Mouse (Mus musculus) thymus, adult 18-20 months (tissue): Measurements from ENCODE around the gene Slc17a1.

Experiments used
- DNase-seq, 2 experiments: peaks; one replicate each; pipeline ENCODE4 v3.0.0; 2022; ENCODE audit warnings: mixed read lengths in 2 of 2

Slc17a1 gene

GRCm38 (mm10) chr13:23867405-23867804, at the start of gene Slc17a1:
Gene Slc17a1 (plus strand): TSS chr13:23867750.
- no peak for DNase-seq

GRCm38 (mm10) chr13:23820179-23820940, 47.2 kb upstream of the Slc17a1 start:
- DNase-seq = no peak

- DNase-seq = no peak
Measured at GRCm38 (mm10) chr13:23822213-23822612, 45.3 kb upstream of the Slc17a1 start.

- DNase-seq = no peak
Measured at GRCm38 (mm10) chr13:23826606-23827005, 40.9 kb upstream of the Slc17a1 start.

GRCm38 (mm10) chr13:23833053-23833452, 34.5 kb upstream of the Slc17a1 start:
- no peak for DNase-seq

GRCm38 (mm10) chr13:23834836-23835235, 32.7 kb upstream of the Slc17a1 start:
- DNase-seq = no peak

- DNase-seq = no peak
Measured at GRCm38 (mm10) chr13:23836630-23837029, 30.9 kb upstream of the Slc17a1 start.

- DNase-seq = no peak
Measured at GRCm38 (mm10) chr13:23839308-23839707, 28.2 kb upstream of the Slc17a1 start, which contains the start of gene Slc17a3. Gene Slc17a3 (plus strand): TSS chr13:23839434.

- no peak for DNase-seq
Measured at GRCm38 (mm10) chr13:23845851-23846250, 21.7 kb upstream of the Slc17a1 start.

GRCm38 (mm10) chr13:23849299-23849698, 18.3 kb upstream of the Slc17a1 start:
- DNase-seq = no peak

- no peak for DNase-seq
Measured at GRCm38 (mm10) chr13:23856401-23856800, 11.1 kb upstream of the Slc17a1 start.

GRCm38 (mm10) chr13:23861815-23862214, 5.7 kb upstream of the Slc17a1 start:
- no peak for DNase-seq

- DNase-seq = no peak
Measured at GRCm38 (mm10) chr13:23864711-23865110, 2.8 kb upstream of the Slc17a1 start.

- DNase-seq = no peak
Measured at GRCm38 (mm10) chr13:23866086-23866710, 1.4 kb upstream of the Slc17a1 start.

- DNase-seq = no peak
Measured at GRCm38 (mm10) chr13:23867000-23867399, 550 bp upstream of the Slc17a1 start.

GRCm38 (mm10) chr13:23868790-23869533, 1.4 kb downstream of the Slc17a1 start:
- no peak for DNase-seq

- no peak for DNase-seq
Measured at GRCm38 (mm10) chr13:23869996-23870395, 2.4 kb downstream of the Slc17a1 start.

- DNase-seq = no peak
Measured at GRCm38 (mm10) chr13:23873141-23873540, 5.6 kb downstream of the Slc17a1 start.

GRCm38 (mm10) chr13:23879106-23879505, 11.6 kb downstream of the Slc17a1 start:
- no peak for DNase-seq

GRCm38 (mm10) chr13:23879636-23880035, 12.1 kb downstream of the Slc17a1 start:
- no peak for DNase-seq

- DNase-seq = peak in 1 of 2 experiments; percentile 6
Measured at GRCm38 (mm10) chr13:23885540-23885939, 18.0 kb downstream of the Slc17a1 start.

GRCm38 (mm10) chr13:23887026-23887725, 19.6 kb downstream of the Slc17a1 start:
- no peak for DNase-seq
